Mouse (Mus musculus) cortical plate, adult 2 months (tissue): ENCODE measurements around the gene C2cd4a.

Experiments used
- CTCF ChIP-seq: fragments of 200-500 bp; IDR thresholded peaks from 2 replicates; pipeline ENCODE4 v1.5.1; 2011; ENCODE audit warnings: mild to moderate bottlenecking, control low read depth, low read length; ENCODE audit not compliant: insufficient read depth; ENCODE audit errors: extremely low read depth
- POLR2A ChIP-seq: fragments of 200-500 bp; IDR thresholded peaks from 2 replicates; pipeline ENCODE4 v1.6.1; 2011; ENCODE audit warnings: mild to moderate bottlenecking, low read length, control low read depth; ENCODE audit not compliant: insufficient read depth; ENCODE audit errors: extremely low read depth

GRCm38 (mm10) chr9:67874522-67875222 is 42.5 kb upstream of the C2cd4a start:
- TF ChIP-seq POLR2A (no peak), CTCF (no peak)
